Mouse (Mus musculus): Measurements from ENCODE around the gene Iqgap1.

DNA sequence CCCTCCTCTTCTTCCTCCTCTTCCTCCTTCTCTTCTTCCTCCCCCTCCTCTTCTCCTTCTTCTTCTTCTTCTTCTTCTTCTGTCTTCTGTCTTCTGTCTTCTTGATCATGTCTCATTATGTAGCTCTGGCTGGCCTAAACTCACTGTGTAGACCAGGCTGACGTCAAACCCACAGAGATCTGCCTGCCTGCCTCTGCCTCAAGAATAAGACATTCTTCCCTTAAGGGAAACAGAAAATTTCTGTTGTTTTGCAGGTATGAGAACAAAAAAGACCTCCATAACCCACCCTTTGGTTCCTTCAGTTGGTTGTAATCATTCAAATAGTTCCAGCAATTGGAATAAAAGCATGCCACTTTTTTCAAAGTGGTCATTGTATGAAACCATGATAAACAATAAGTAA, 38.4 kb upstream of the Iqgap1 start:
- TF ChIP-seq POLR2A (IDR thresholded peaks at IDR 0.05; ENCODE audit: borderline replicate concordance, control insufficient read depth, low read depth, low read length) (no peak), CTCF (IDR thresholded peaks at IDR 0.05; ENCODE audit: control insufficient read depth, insufficient read depth, low read length) (no peak)

Data from bone marrow, adult 2 months (tissue).